Mouse (Mus musculus) liver, embryonic 14.5 days (tissue): Measurements from ENCODE around the gene Sectm1a.

Experiments used
- CTCF ChIP-seq: IDR thresholded peaks from 2 replicates; pipeline ENCODE4 v1.5.1; 2016; ENCODE audit warnings: antibody characterized with exemption, low read depth, control low read depth
- EP300 ChIP-seq: IDR thresholded peaks from 2 replicates; pipeline ENCODE4 v1.6.1; 2016; ENCODE audit warnings: antibody characterized with exemption, low read depth

- no peak for TF ChIP-seq CTCF
- TF ChIP-seq EP300 = no peak
Observed at GRCm38 (mm10) chr11:121121151-121121550, 40.1 kb upstream of the Sectm1a start.
